Mouse (Mus musculus) lung, postnatal 0 days (tissue): ENCODE measurements at regions not wholly inside any gene's neighbourhood (a gene's known extent, or its start where the extent isn't known, plus 50 kb on each side); places are given as distances from the start of the nearest gene placed in this dataset.

Source experiments
- CTCF ChIP-seq: IDR thresholded peaks from 2 replicates; pipeline ENCODE4 v1.5.1; 2016; ENCODE audit warnings: antibody characterized with exemption, mild to moderate bottlenecking
- EP300 ChIP-seq: IDR thresholded peaks from 2 replicates; pipeline ENCODE4 v1.6.1; 2016; ENCODE audit warnings: antibody characterized with exemption, mild to moderate bottlenecking, control low read depth

- TF ChIP-seq CTCF = no peak
- TF ChIP-seq EP300 = no peak
Measured at GRCm38 (mm10) chr3:99645318-99645717, 239.9 kb upstream of the Spag17 start.
